Mouse (Mus musculus) thymus, postnatal 0 days (tissue): ENCODE measurements around the gene Ift172. TPM values are rescaled to one million over a fixed set of nuclear protein-coding genes. Genes with fewer than 3 reads are reported as not detected.
A peak's percentile ranks its signal among the peaks of the same experiment; 100 is the strongest.
"Not testable (repeated sequence)": the region's sequence is repeated elsewhere in the genome, so short reads cannot be mapped to it uniquely, and the experiment has no call there.

Experiments used
- DNase-seq: peaks from one replicate; pipeline ENCODE4 v3.0.0-alpha.2; 2015; ENCODE audit warnings: low spot score
- polyA plus RNA-seq: library from polyadenylated mRNA; unstranded; fragments of >200 nt; fragmentation: Nextera tagmentation; extraction: Ambion mirVana; gene quantifications from 2 replicates; pipeline ENCODE4 v1.2.1, GENCODE M21; 2015

Gene Ift172
- polyA plus RNA-seq, 1 experiment from 2014 or later, result 10.6 TPM

- DNase-seq, result peak; percentile 35
Measured at GRCm38 (mm10) chr5:31219070-31219469, 71.8 kb downstream of the Ift172 start.

- peak; percentile 29 for DNase-seq
Measured at GRCm38 (mm10) chr5:31218294-31218693, 72.6 kb downstream of the Ift172 start.

GRCm38 (mm10) chr5:31216554-31216953 lies 74.4 kb downstream of the Ift172 start:
- not testable (repeated sequence) for DNase-seq

- no peak for DNase-seq
Measured at GRCm38 (mm10) chr5:31204421-31204820, 86.5 kb downstream of the Ift172 start.

GRCm38 (mm10) chr5:31203866-31204265 lies 87.0 kb downstream of the Ift172 start:
- DNase-seq, result no peak

Other genes starting within 250 kb of the Ift172 start
- 123 and 132 TPM in 2 replicates for gene Atraid, start 242.8 kb downstream of the Ift172 start, polyA plus RNA-seq
- gene Slc5a6, start 242.2 kb downstream of the Ift172 start, polyA plus RNA-seq, result 7.0 and 8.7 TPM in 2 replicates
- gene Cad, start 236.3 kb downstream of the Ift172 start, polyA plus RNA-seq, result 15.3 and 16.8 TPM in 2 replicates
- gene Dnajc5g, start 184.8 kb downstream of the Ift172 start, polyA plus RNA-seq, result not detected in 2 replicates
- gene Slc30a3, start 182.9 kb downstream of the Ift172 start, polyA plus RNA-seq, result 0.07 and 0.30 TPM in 2 replicates
- 0.14 and 0.16 TPM in 2 replicates for gene Trim54, start 174.4 kb downstream of the Ift172 start, polyA plus RNA-seq
- gene Ucn, start 152.3 kb downstream of the Ift172 start, polyA plus RNA-seq, result not detected in 2 replicates
- 17.1 and 21.9 TPM in 2 replicates for gene Mpv17, start 136.9 kb downstream of the Ift172 start, polyA plus RNA-seq
- 0.57 and 0.88 TPM in 2 replicates for gene Gm29609, start 111.2 kb downstream of the Ift172 start, polyA plus RNA-seq
- 46.1 and 47.2 TPM in 2 replicates for gene Gtf3c2, start 111.0 kb downstream of the Ift172 start, polyA plus RNA-seq
- 126 and 144 TPM in 2 replicates for gene Snx17, start 97.9 kb downstream of the Ift172 start, polyA plus RNA-seq
- gene Eif2b4, start 97.7 kb downstream of the Ift172 start, polyA plus RNA-seq, result 73.6 and 80.4 TPM in 2 replicates
- gene Zfp513, start 88.8 kb downstream of the Ift172 start, polyA plus RNA-seq, result 7.0 TPM in 2 replicates
- gene Ppm1g, start 70.4 kb downstream of the Ift172 start, polyA plus RNA-seq, result 131 and 140 TPM in 2 replicates
- gene Nrbp1, start 50.3 kb downstream of the Ift172 start, polyA plus RNA-seq, result 109 and 116 TPM in 2 replicates
- 0.64 and 0.67 TPM in 2 replicates for gene Gm9970, start 49.9 kb downstream of the Ift172 start, polyA plus RNA-seq
- gene Krtcap3, start 39.4 kb downstream of the Ift172 start, polyA plus RNA-seq, result 21.8 and 23.9 TPM in 2 replicates
- gene Fndc4, start 5.0 kb upstream of the Ift172 start, polyA plus RNA-seq, result 2.0 and 2.5 TPM in 2 replicates
- gene Gckr, start 6.3 kb upstream of the Ift172 start, polyA plus RNA-seq, result 0.04 and 0.06 TPM in 2 replicates
- gene Zfp512, start 161.3 kb upstream of the Ift172 start, polyA plus RNA-seq, result 33.2 and 43.4 TPM in 2 replicates
- gene 4930548H24Rik, start 194.6 kb upstream of the Ift172 start, polyA plus RNA-seq, result 0.09 and 0.16 TPM in 2 replicates
- gene Gpn1, start 203.6 kb upstream of the Ift172 start, polyA plus RNA-seq, result 35.4 and 35.6 TPM in 2 replicates
- gene Slc4a1ap, start 235.9 kb upstream of the Ift172 start, polyA plus RNA-seq, result 20.7 and 31.6 TPM in 2 replicates
- gene Supt7l, start 236.7 kb upstream of the Ift172 start, polyA plus RNA-seq, result 13.9 and 17.0 TPM in 2 replicates